Mouse (Mus musculus) bone marrow macrophage, adult 2 months (primary cell): ENCODE data around the gene Polr2a.

Source experiments
- CTCF ChIP-seq: IDR thresholded peaks from 2 replicates; pipeline ENCODE4 v1.5.1; 2012; ENCODE audit warnings: low read depth, mild to moderate bottlenecking, low read length, moderate library complexity
- POLR2A ChIP-seq: IDR thresholded peaks from 2 replicates; pipeline ENCODE4 v1.6.1; 2012; ENCODE audit warnings: mild to moderate bottlenecking, low read depth, low read length, borderline replicate concordance

- no peak for TF ChIP-seq CTCF
- TF ChIP-seq POLR2A: no peak
Measured at GRCm38 (mm10) chr11:69697396-69697795, 61.0 kb downstream of the Polr2a start.
